Mouse (Mus musculus) lung, embryonic 16.5 days (tissue): ENCODE measurements around the gene Uck2. TPM values are rescaled to one million over a fixed set of nuclear protein-coding genes. Genes with fewer than 3 reads are reported as not detected.
A peak's percentile ranks its signal among the peaks of the same experiment; 100 is the strongest.

Experiments
- ATAC-seq: fragments of 200-750 bp; cut with Nextera tagmentation; 2 replicates; pipeline ENCODE4 v1.8.0; 2017; ENCODE audit warnings: low read depth, mild to moderate bottlenecking, moderate library complexity
- H3K27ac ChIP-seq: fragments of 300-500 bp; sonication (generic); 2 replicates; pipeline ENCODE4 v1.5.1; 2014; ENCODE audit warnings: mild to moderate bottlenecking, control low read depth, low read length
- H3K27me3 ChIP-seq: fragments of 300-500 bp; sonication (generic); 2 replicates; pipeline ENCODE4 v1.6.1; 2014; ENCODE audit warnings: low read depth, low read length, mixed read lengths; ENCODE audit not compliant: control insufficient read depth, insufficient read depth
- H3K36me3 ChIP-seq: fragments of 300-500 bp; sonication (generic); 2 replicates; pipeline ENCODE4 v1.6.1; 2014; ENCODE audit warnings: low read length; ENCODE audit not compliant: control insufficient read depth, insufficient read depth
- H3K4me1 ChIP-seq: fragments of 300-500 bp; sonication (generic); replicated peaks from 2 replicates; pipeline ENCODE4 v1.6.1; 2014; ENCODE audit warnings: low read length, mixed read lengths; ENCODE audit not compliant: control insufficient read depth, insufficient read depth
- H3K4me2 ChIP-seq: fragments of 300-500 bp; sonication (generic); 2 replicates; pipeline ENCODE4 v1.6.1; 2014; ENCODE audit warnings: low read depth, low read length, control low read depth
- H3K4me3 ChIP-seq: fragments of 300-500 bp; sonication (generic); 2 replicates; pipeline ENCODE4 v1.5.1; 2014; ENCODE audit warnings: mild to moderate bottlenecking, low read length, control low read depth
- H3K9ac ChIP-seq: fragments of 300-500 bp; sonication (generic); 2 replicates; pipeline ENCODE4 v1.6.1; 2014; ENCODE audit warnings: low read length, control low read depth
- H3K9me3 ChIP-seq: fragments of 300-500 bp; sonication (generic); 2 replicates; pipeline ENCODE4 v1.6.1; 2016; ENCODE audit warnings: low read length; ENCODE audit not compliant: control insufficient read depth
- WGBS: fragments of 180-500 bp; shearing (Covaris S2); extraction: QIAGEN DNeasy Blood & Tissue Kit; methylation state at CpG from one replicate; pipeline ENCODE4 v1.1.7; 2014; 5-methylcytosine and 5-hydroxymethylcytosine counted together
- polyA plus RNA-seq: library from polyadenylated mRNA; unstranded; fragments of >200 nt; fragmentation: Nextera tagmentation; extraction: Ambion mirVana; gene quantifications from 2 replicates; pipeline ENCODE4 v1.2.1, GENCODE M21; 2015

Gene Uck2
- 65.9 and 70.8 TPM in 2 replicates for polyA plus RNA-seq

DNA sequence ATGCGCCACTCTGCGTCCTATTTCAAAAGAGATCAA is at the start of gene Uck2:
Uck2 (minus strand) TSS at position 1 of the 36 bp plus-strand sequence.
- Histone ChIP-seq H3K4me1 (peaks cover 16% of the 10 kb centered on the region), H3K9me3 (no peaks in the 10 kb centered on the region), H3K36me3 (no peaks in the 10 kb centered on the region), H3K4me3 (peak within 1 kb of the TSS; percentile 92), H3K27ac (peak within 1 kb of the TSS; percentile 92), H3K4me2 (peak within 1 kb of the TSS; percentile 77), H3K9ac (peak within 1 kb of the TSS; percentile 88), H3K27me3 (peaks cover 3% of the 10 kb centered on the region; the same call in 1 of the 2 replicates)
- WGBS, result 0% methylated on average over 2 of the region's 2 CpGs
- ATAC-seq, result no peak

GRCm38 (mm10) chr1:167331106-167331505 is 46.0 kb upstream of the Uck2 start:
- H3K4me2 ChIP-seq, result no peak overlapping the region
- H3K27ac ChIP-seq, result no peak overlapping the region
- no peak for ATAC-seq
- no peaks in the 10 kb centered on the region for H3K27me3 ChIP-seq
- H3K36me3 ChIP-seq, result peaks cover 26% of the 10 kb centered on the region
- WGBS, result 86% methylated on average over 8 of the region's 8 CpGs
- H3K4me3 ChIP-seq, result no peak overlapping the region
- no peaks in the 10 kb centered on the region for H3K4me1 ChIP-seq
- no peak overlapping the region for H3K9ac ChIP-seq
- H3K9me3 ChIP-seq, result no peaks in the 10 kb centered on the region

- H3K4me3 ChIP-seq, result no peak overlapping the region
- ATAC-seq, result no peak
- no peak overlapping the region for H3K4me2 ChIP-seq
- no peak overlapping the region for H3K9ac ChIP-seq
- H3K27ac ChIP-seq, result no peak overlapping the region
- no peaks in the 10 kb centered on the region for H3K9me3 ChIP-seq
- 83% methylated on average over 6 of the region's 6 CpGs for WGBS
- H3K27me3 ChIP-seq, result no peaks in the 10 kb centered on the region
- H3K36me3 ChIP-seq, result peaks cover 32% of the 10 kb centered on the region
- no peaks in the 10 kb centered on the region for H3K4me1 ChIP-seq
These were observed 43.7 kb upstream of the Uck2 start for GRCm38 (mm10) chr1:167328776-167329175.

DNA sequence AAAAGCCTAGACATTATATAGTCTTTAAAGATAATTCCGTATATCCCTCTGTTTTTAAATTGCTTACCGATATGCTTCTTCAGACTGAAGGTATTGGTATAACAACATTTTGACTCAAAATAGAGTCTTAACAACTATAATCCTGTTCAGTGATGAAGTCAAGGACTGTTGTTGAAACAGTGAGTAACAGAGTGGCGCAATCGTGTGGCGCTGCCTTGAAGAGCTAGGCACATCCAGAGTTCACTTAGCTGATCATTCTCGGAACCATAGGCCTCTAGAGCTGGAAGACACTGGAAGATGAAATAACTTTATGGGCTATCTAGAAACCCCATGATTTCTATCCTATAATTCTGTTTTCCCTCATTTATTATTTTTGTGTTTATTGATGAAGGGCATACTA is 36.6 kb upstream of the Uck2 start:
- H3K9me3 ChIP-seq, result no peaks in the 10 kb centered on the region
- no peaks in the 10 kb centered on the region for H3K4me1 ChIP-seq
- 96% methylated on average over 6 of the region's 6 CpGs for WGBS
- no peak overlapping the region for H3K27ac ChIP-seq
- no peak overlapping the region for H3K4me2 ChIP-seq
- no peaks in the 10 kb centered on the region for H3K27me3 ChIP-seq
- H3K4me3 ChIP-seq, result no peak overlapping the region
- H3K36me3 ChIP-seq, result peaks cover 52% of the 10 kb centered on the region
- ATAC-seq, result no peak
- no peak overlapping the region for H3K9ac ChIP-seq

DNA sequence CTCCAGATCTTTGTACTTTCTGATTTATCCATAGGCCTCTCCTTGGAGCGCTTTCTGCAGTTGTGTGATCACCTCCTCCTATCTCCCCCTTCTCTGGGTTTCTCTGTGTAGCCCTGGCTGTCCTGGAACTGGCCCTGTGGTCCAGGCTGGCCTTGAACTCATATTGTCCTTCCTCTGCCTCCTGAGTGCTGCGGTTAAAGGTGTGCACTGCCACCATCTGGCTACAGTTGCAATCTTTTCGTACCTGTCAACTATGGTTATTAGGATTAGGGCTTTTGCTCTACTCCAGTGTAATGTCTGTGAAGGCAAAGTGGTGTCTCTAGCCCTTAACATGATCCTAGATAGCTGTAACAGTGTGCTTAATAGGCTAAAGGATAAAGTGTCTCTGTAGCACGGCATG is 28.1 kb upstream of the Uck2 start:
- Histone ChIP-seq H3K9me3 (no peaks in the 10 kb centered on the region), H3K36me3 (peaks cover 19% of the 10 kb centered on the region), H3K27me3 (no peaks in the 10 kb centered on the region), H3K9ac (no peak overlapping the region), H3K4me3 (no peak overlapping the region), H3K27ac (no peak overlapping the region), H3K4me2 (no peak overlapping the region), H3K4me1 (peaks cover 3% of the 10 kb centered on the region)
- 82% methylated on average over 4 of the region's 4 CpGs for WGBS
- ATAC-seq, result no peak

DNA sequence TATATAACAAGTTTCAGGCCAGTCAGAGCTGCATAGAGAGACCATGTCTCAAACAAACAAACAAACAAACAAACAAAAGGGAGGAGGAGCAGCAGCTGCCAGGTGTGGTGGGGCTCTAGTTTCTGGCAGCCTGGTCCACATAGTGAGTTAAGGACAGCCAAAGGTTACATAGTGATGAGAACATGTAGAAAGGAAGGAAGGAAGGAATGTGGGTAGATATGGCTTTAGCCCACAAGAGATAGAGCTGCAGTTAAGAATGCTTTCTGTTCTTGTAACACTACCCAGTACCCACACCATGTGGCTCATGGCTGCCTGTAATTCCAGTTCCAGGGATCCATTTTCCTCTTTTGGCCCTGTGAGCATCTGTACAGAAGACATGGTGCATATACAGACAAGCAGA is 27.2 kb upstream of the Uck2 start:
- H3K27me3 ChIP-seq, result no peaks in the 10 kb centered on the region
- ATAC-seq, result no peak
- peaks cover 13% of the 10 kb centered on the region for H3K36me3 ChIP-seq
- H3K9me3 ChIP-seq, result no peaks in the 10 kb centered on the region
- H3K4me1 ChIP-seq, result peaks cover 6% of the 10 kb centered on the region
- no peak overlapping the region for H3K27ac ChIP-seq
- H3K4me2 ChIP-seq, result no peak overlapping the region
- no peak overlapping the region for H3K9ac ChIP-seq
- H3K4me3 ChIP-seq, result no peak overlapping the region

DNA sequence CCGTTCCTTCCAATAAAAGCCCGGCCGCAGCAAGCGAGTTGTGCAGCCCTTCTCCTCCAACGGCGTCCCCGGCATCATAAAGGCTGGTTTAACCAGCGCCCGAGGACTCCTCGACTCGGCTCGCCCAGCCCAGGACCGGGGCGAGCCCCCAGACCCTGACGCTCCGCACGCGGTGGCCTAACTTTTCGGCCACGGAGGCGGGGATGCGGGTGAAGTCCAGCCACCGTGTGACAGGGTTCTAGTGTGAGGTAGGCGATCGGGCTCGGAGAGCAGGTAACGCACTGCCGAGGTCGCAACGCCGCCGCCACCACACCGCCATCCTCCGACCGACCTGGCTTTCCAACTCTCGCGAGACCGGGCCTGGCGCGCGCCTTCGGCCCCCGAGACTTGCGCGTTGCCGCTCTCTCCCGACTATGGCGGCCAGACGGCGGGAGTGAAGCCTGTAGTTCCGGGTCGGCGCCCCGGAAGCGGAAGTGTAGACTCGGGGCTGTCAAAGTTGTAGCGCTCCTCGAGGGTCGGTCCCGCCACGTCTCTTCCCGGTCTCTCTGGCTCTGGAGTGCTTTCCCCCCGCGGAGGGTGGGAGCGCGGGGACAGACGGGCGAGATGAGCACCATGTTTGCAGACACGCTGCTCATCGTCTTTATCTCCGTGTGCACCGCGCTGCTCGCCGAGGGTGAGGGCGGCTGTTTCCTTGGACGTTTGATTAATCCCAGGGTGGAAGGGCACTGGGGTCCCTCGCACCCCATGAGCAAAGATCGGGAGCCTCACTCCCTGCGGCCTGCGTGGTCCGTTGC is 23.3 kb upstream of the Uck2 start, which contains the start of gene Tmco1:
Tmco1 (plus strand) TSS at position 118 of the 794 bp plus-strand sequence.
- peak; percentile 98 for ATAC-seq

DNA sequence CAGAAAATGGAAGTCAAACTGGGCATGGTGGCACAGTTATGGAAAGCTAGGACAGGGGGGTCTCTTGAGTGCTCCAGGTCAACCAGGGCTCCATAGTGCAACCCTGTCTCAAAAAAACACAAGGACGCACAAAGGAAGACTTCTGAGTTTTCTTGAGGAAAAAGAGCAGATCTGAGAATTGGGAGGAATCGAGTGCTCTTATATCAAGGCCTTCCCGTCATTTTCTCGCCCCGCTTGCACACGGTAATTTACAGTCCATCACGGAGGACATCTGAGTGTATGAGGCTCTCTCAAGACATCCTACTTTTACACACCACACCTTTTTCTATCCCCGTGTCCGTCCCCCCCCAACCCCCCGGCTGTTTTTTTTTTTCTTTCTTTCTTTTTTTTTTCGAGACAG is 22.6 kb upstream of the Uck2 start:
- Histone ChIP-seq H3K27me3 (no peaks in the 10 kb centered on the region), H3K4me3 (peak overlapping the region; percentile 75), H3K9ac (peak overlapping the region; percentile 92), H3K4me2 (peak overlapping the region; percentile 88), H3K9me3 (no peaks in the 10 kb centered on the region), H3K4me1 (peaks cover 8% of the 10 kb centered on the region), H3K36me3 (peaks cover 4% of the 10 kb centered on the region; the same call in 1 of the 2 replicates), H3K27ac (no peak overlapping the region)
- no peak for ATAC-seq
- 47% methylated on average over 11 of the region's 11 CpGs for WGBS

More for the DNA sequence above, 23.3 kb upstream of the Uck2 start, which contains the start of gene Tmco1:
- Histone ChIP-seq H3K36me3 (peaks cover 4% of the 10 kb centered on the region; the same call in 1 of the 2 replicates), H3K27me3 (no peaks in the 10 kb centered on the region), H3K4me2 (peak within 1 kb of the TSS; percentile 88), H3K4me3 (peak within 1 kb of the TSS; percentile 75), H3K9ac (peak within 1 kb of the TSS; percentile 92), H3K9me3 (no peaks in the 10 kb centered on the region), H3K4me1 (peaks cover 8% of the 10 kb centered on the region), H3K27ac (peak within 1 kb of the TSS; percentile 88)
- under 1% methylated on average over 81 of the region's 82 CpGs for WGBS

GRCm38 (mm10) chr1:167306451-167307240 is 21.5 kb upstream of the Uck2 start:
- H3K9ac ChIP-seq, result no peak overlapping the region
- H3K27ac ChIP-seq, result no peak overlapping the region

More at GRCm38 (mm10) chr1:167306451-167307240, 21.5 kb upstream of the Uck2 start:
- peaks cover 8% of the 10 kb centered on the region for H3K4me1 ChIP-seq
- no peak for ATAC-seq
- H3K27me3 ChIP-seq, result no peaks in the 10 kb centered on the region
- no peak overlapping the region for H3K4me2 ChIP-seq
- no peak overlapping the region for H3K4me3 ChIP-seq
- H3K36me3 ChIP-seq, result peaks cover 2% of the 10 kb centered on the region; the same call in 1 of the 2 replicates
- H3K9me3 ChIP-seq, result no peaks in the 10 kb centered on the region
- 56% methylated on average over 5 of the region's 5 CpGs for WGBS
